Mouse (Mus musculus) liver, adult 2 months (tissue): Measurements from ENCODE around the gene Lgals1. TPM values are rescaled to one million over a fixed set of nuclear protein-coding genes. Genes with fewer than 3 reads are reported as not detected.

Experiments used
- DNase-seq: peaks from one replicate; pipeline ENCODE4 v3.0.0-alpha.2; 2011; ENCODE audit warnings: low read depth, low spot score; ENCODE audit errors: extremely low read depth
- H3K27ac ChIP-seq: fragments of 200-500 bp; replicated peaks from 2 replicates; pipeline ENCODE4 v1.5.1; 2012; ENCODE audit warnings: low read depth, mild to moderate bottlenecking, control low read depth, inconsistent platforms, low read length; ENCODE audit not compliant: insufficient read depth
- H3K27me3 ChIP-seq: fragments of 200-500 bp; 2 replicates; pipeline ENCODE4 v1.6.1; 2012; ENCODE audit warnings: mild to moderate bottlenecking, moderate library complexity, low read length, inconsistent platforms; ENCODE audit not compliant: control insufficient read depth, insufficient read depth
- H3K36me3 ChIP-seq: fragments of 200-500 bp; 2 replicates; pipeline ENCODE4 v1.6.1; 2012; ENCODE audit warnings: low read length, inconsistent platforms; ENCODE audit not compliant: control insufficient read depth, insufficient read depth
- H3K4me1 ChIP-seq: fragments of 200-500 bp; 2 replicates; pipeline ENCODE4 v1.6.1; 2011; ENCODE audit warnings: low read length; ENCODE audit not compliant: control insufficient read depth, insufficient read depth
- H3K4me3 ChIP-seq: fragments of 200-500 bp; 2 replicates; pipeline ENCODE4 v1.5.1; 2011; ENCODE audit warnings: low read depth, mild to moderate bottlenecking, control low read depth, low read length, moderate library complexity; ENCODE audit not compliant: insufficient read depth
- H3K79me2 ChIP-seq: fragments of 200-500 bp; 2 replicates; pipeline ENCODE4 v1.6.1; 2012; ENCODE audit warnings: inconsistent platforms, mild to moderate bottlenecking, low read length, moderate library complexity; ENCODE audit not compliant: control insufficient read depth, insufficient read depth
- H3K9ac ChIP-seq: fragments of 200-500 bp; 2 replicates; pipeline ENCODE4 v1.6.1; 2012; ENCODE audit warnings: low read depth, mild to moderate bottlenecking, control low read depth, inconsistent platforms, low read length
- CTCF ChIP-seq: fragments of 200-500 bp; IDR thresholded peaks from 2 replicates; pipeline ENCODE4 v1.5.1; 2011; ENCODE audit warnings: low read depth, low read length, control low read depth
- POLR2A ChIP-seq: fragments of 200-500 bp; IDR thresholded peaks from 2 replicates; pipeline ENCODE4 v1.6.1; 2011; ENCODE audit warnings: low read length, control low read depth; ENCODE audit not compliant: insufficient read depth; ENCODE audit errors: extremely low read depth
- WGBS: fragments of 180-500 bp; shearing (Covaris S2); methylation state at CpG from one replicate; pipeline ENCODE4 v1.1.7; 2018; 5-methylcytosine and 5-hydroxymethylcytosine counted together
- polyA plus RNA-seq: library from polyadenylated mRNA; depleted of rRNA; stranded (reverse); fragments of >200 nt; gene quantifications from 2 replicates; pipeline ENCODE4 v1.2.3, GENCODE M21; 2012
- total RNA-seq: library from RNA; depleted of rRNA; stranded (reverse); fragments of >200 nt; gene quantifications from 2 replicates; pipeline ENCODE4 v1.2.3, GENCODE M21; 2014

Lgals1 gene
- total and polyA plus RNA-seq, 2 experiments: 25.2 to 31.6 TPM

GRCm38 (mm10) chr15:78914091-78914822, 12.3 kb upstream of the Lgals1 start:
- Histone ChIP-seq H3K79me2 (no peaks in the 10 kb centered on the region), H3K4me3 (peak overlapping the region; percentile 49; the same call in 1 of the 2 replicates), H3K36me3 (no peaks in the 10 kb centered on the region), H3K27me3 (0 out of 2 replicates have a peak, but pooled peaks cover 5% of the 10 kb centered on the region), H3K27ac (no peak overlapping the region), H3K9ac (peak overlapping the region; percentile 54), H3K4me1 (peaks cover 5% of the 10 kb centered on the region; the same call in 1 of the 2 replicates)
- TF ChIP-seq POLR2A: no peak
- TF ChIP-seq CTCF: no peak
- 4% methylated on average over 87 of the region's 87 CpGs for WGBS
- no peak for DNase-seq

- Histone ChIP-seq H3K9ac (no peak overlapping the region), H3K27ac (no peak overlapping the region), H3K36me3 (no peaks in the 10 kb centered on the region), H3K4me3 (no peak overlapping the region), H3K79me2 (no peaks in the 10 kb centered on the region), H3K27me3 (0 out of 2 replicates have a peak, but pooled peaks cover 5% of the 10 kb centered on the region), H3K4me1 (peaks cover 5% of the 10 kb centered on the region; the same call in 1 of the 2 replicates)
- DNase-seq: peak; percentile 41
- WGBS: 51% methylated on average over 8 of the region's 8 CpGs
- no peak for TF ChIP-seq POLR2A
- TF ChIP-seq CTCF: no peak
Measured at GRCm38 (mm10) chr15:78914823-78915659, 11.5 kb upstream of the Lgals1 start.

GRCm38 (mm10) chr15:78915660-78916017, 10.9 kb upstream of the Lgals1 start:
- H3K27ac ChIP-seq: no peak overlapping the region
- TF ChIP-seq CTCF (peak; percentile 87), POLR2A (no peak)
- no peaks in the 10 kb centered on the region for H3K79me2 ChIP-seq
- WGBS: 7% methylated on average over 8 of the region's 8 CpGs
- H3K9ac ChIP-seq: no peak overlapping the region
- no peaks in the 10 kb centered on the region for H3K36me3 ChIP-seq
- peaks cover 5% of the 10 kb centered on the region; the same call in 1 of the 2 replicates for H3K4me1 ChIP-seq
- 0 out of 2 replicates have a peak, but pooled peaks cover 5% of the 10 kb centered on the region for H3K27me3 ChIP-seq
- H3K4me3 ChIP-seq: no peak overlapping the region
- DNase-seq: peak; percentile 64

- H3K27ac ChIP-seq: no peak overlapping the region
- H3K27me3 ChIP-seq: 0 out of 2 replicates have a peak, but pooled peaks cover 5% of the 10 kb centered on the region
- no peak overlapping the region for H3K9ac ChIP-seq
- no peak overlapping the region for H3K4me3 ChIP-seq
- no peaks in the 10 kb centered on the region for H3K36me3 ChIP-seq
- no peak for DNase-seq
- WGBS: 89% methylated on average over 12 of the region's 12 CpGs
- TF ChIP-seq CTCF (no peak), POLR2A (no peak)
- H3K79me2 ChIP-seq: no peaks in the 10 kb centered on the region
- H3K4me1 ChIP-seq: peaks cover 5% of the 10 kb centered on the region; the same call in 1 of the 2 replicates
Measured at GRCm38 (mm10) chr15:78916052-78916826, 10.3 kb upstream of the Lgals1 start.

GRCm38 (mm10) chr15:78918126-78918525, 8.4 kb upstream of the Lgals1 start:
- DNase-seq: no peak
- no peak overlapping the region for H3K27ac ChIP-seq
- H3K4me1 ChIP-seq: peaks cover 5% of the 10 kb centered on the region; the same call in 1 of the 2 replicates

More at GRCm38 (mm10) chr15:78918126-78918525, 8.4 kb upstream of the Lgals1 start:
- Histone ChIP-seq H3K4me3 (no peak overlapping the region), H3K79me2 (no peaks in the 10 kb centered on the region), H3K36me3 (no peaks in the 10 kb centered on the region), H3K27me3 (0 out of 2 replicates have a peak, but pooled peaks cover 5% of the 10 kb centered on the region), H3K9ac (no peak overlapping the region)
- TF ChIP-seq POLR2A (no peak), CTCF (no peak)
- WGBS: 97% methylated on average over 23 of the region's 23 CpGs
